Mouse (Mus musculus): Measurements from ENCODE around the gene Kcna2. TPM values are rescaled to one million over a fixed set of nuclear protein-coding genes. Genes with fewer than 3 reads are reported as not detected.
A peak's percentile ranks its signal among the peaks of the same experiment; 100 is the strongest.

Kcna2 gene
- total and polyA plus RNA-seq, 2 experiments from 2014 or later = 2.1 to 17.2 TPM

DNA sequence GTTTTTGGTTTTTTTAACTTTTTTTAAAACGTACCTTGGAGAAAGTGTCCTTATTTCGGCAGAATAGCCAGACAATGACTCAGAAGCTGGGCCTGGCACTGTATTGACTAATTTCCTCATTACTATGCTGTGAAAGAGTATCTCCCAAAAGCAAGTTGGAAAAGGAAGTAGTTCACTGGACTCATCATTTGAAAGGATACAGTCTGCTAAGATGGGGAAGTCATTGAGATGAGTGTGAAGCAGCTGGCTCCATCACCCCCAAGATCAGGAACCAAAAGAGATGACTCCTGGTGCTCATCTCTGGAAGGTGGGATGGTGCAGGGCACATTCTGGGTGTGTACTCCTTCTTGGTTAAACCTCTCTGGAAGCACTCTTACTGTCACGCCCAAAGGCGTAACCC lies 13.5 kb upstream of the Kcna2 start:
- no peak for ATAC-seq
- Histone ChIP-seq H3K9me3 (ENCODE audit: low read length) (no peaks in the 10 kb centered on the region), H3K27me3 (ENCODE audit: insufficient read depth, low read length) (no peaks in the 10 kb centered on the region), H3K9ac (replicated peaks; ENCODE audit: low read length) (no peak overlapping the region), H3K4me1 (ENCODE audit: insufficient read depth, low read length) (no peaks in the 10 kb centered on the region), H3K4me3 (ENCODE audit: low read length) (no peak overlapping the region), H3K27ac (no peak overlapping the region), H3K36me3 (ENCODE audit: insufficient read depth, low read length) (no peaks in the 10 kb centered on the region), H3K4me2 (ENCODE audit: low read depth, low read length) (no peak overlapping the region)
- 89% methylated on average over 4 of the region's 4 CpGs for WGBS
- DNase-seq (ENCODE audit: low spot score) = no peak
- no peak for TF ChIP-seq CTCF (IDR thresholded peaks at IDR 0.05; ENCODE audit: low read depth)

- DNase-seq (ENCODE audit: low spot score) = no peak
- WGBS = 66% methylated on average over 3 of the region's 3 CpGs
- no peak for ATAC-seq
Measured at GRCm38 (mm10) chr3:107088820-107089219, 12.1 kb upstream of the Kcna2 start.

DNA sequence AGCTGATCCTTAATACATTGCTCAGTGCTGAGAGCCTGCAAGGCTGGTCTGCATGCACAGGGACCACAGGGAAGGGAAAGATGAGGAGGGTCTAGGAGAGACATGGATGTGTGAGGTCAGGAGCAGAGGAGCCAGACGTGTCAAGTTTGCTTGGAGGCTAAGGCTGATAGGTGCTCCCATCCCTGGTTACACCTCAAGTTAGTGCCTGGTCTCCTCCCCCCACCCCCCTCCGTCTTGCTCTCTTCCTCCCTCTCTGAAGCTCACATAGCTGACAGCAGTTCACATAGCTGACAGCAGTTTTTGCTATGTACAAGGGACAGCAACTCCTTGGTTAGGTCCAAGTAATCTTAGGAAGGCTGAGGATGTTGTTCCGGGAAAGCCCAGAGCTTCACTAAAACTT lies 11.5 kb upstream of the Kcna2 start:
- ATAC-seq (no peak), DNase-seq (ENCODE audit: low spot score) (no peak)
- WGBS = 74% methylated on average over 3 of the region's 3 CpGs

More at GRCm38 (mm10) chr3:107088820-107089219, 12.1 kb upstream of the Kcna2 start:
- Histone ChIP-seq H3K9me3 (ENCODE audit: low read length) (no peaks in the 10 kb centered on the region), H3K4me1 (ENCODE audit: insufficient read depth, low read length) (no peaks in the 10 kb centered on the region), H3K27me3 (ENCODE audit: insufficient read depth, low read length) (no peaks in the 10 kb centered on the region), H3K27ac (no peak overlapping the region), H3K9ac (replicated peaks; ENCODE audit: low read length) (no peak overlapping the region), H3K4me2 (ENCODE audit: low read depth, low read length) (no peak overlapping the region), H3K4me3 (ENCODE audit: low read length) (no peak overlapping the region), H3K36me3 (ENCODE audit: insufficient read depth, low read length) (no peaks in the 10 kb centered on the region)
- no peak for TF ChIP-seq CTCF (IDR thresholded peaks at IDR 0.05; ENCODE audit: low read depth)

GRCm38 (mm10) chr3:107090001-107090400 lies 10.9 kb upstream of the Kcna2 start:
- H3K27ac ChIP-seq = no peak overlapping the region
- no peaks in the 10 kb centered on the region for H3K9me3 ChIP-seq (ENCODE audit: low read length)
- H3K9ac ChIP-seq (replicated peaks; ENCODE audit: low read length) = no peak overlapping the region
- no peak overlapping the region for H3K4me3 ChIP-seq (ENCODE audit: low read length)
- DNase-seq (ENCODE audit: low spot score) (no peak), ATAC-seq (no peak)
- H3K27me3 ChIP-seq (ENCODE audit: insufficient read depth, low read length) = no peaks in the 10 kb centered on the region
- H3K4me1 ChIP-seq (ENCODE audit: insufficient read depth, low read length) = no peaks in the 10 kb centered on the region
- 69% methylated on average over 7 of the region's 7 CpGs for whole genome bisulfite sequencing
- TF ChIP-seq CTCF (IDR thresholded peaks at IDR 0.05; ENCODE audit: low read depth) = no peak
- H3K36me3 ChIP-seq (ENCODE audit: insufficient read depth, low read length) = no peaks in the 10 kb centered on the region
- no peak overlapping the region for H3K4me2 ChIP-seq (ENCODE audit: low read depth, low read length)

More for the DNA sequence above, 11.5 kb upstream of the Kcna2 start:
- no peak overlapping the region for H3K4me2 ChIP-seq (ENCODE audit: low read depth, low read length)
- no peak overlapping the region for H3K9ac ChIP-seq (replicated peaks; ENCODE audit: low read length)
- no peaks in the 10 kb centered on the region for H3K4me1 ChIP-seq (ENCODE audit: insufficient read depth, low read length)
- H3K9me3 ChIP-seq (ENCODE audit: low read length) = no peaks in the 10 kb centered on the region
- TF ChIP-seq CTCF (IDR thresholded peaks at IDR 0.05; ENCODE audit: low read depth) = no peak
- H3K4me3 ChIP-seq (ENCODE audit: low read length) = no peak overlapping the region
- H3K27ac ChIP-seq = no peak overlapping the region
- H3K27me3 ChIP-seq (ENCODE audit: insufficient read depth, low read length) = no peaks in the 10 kb centered on the region
- no peaks in the 10 kb centered on the region for H3K36me3 ChIP-seq (ENCODE audit: insufficient read depth, low read length)

DNA sequence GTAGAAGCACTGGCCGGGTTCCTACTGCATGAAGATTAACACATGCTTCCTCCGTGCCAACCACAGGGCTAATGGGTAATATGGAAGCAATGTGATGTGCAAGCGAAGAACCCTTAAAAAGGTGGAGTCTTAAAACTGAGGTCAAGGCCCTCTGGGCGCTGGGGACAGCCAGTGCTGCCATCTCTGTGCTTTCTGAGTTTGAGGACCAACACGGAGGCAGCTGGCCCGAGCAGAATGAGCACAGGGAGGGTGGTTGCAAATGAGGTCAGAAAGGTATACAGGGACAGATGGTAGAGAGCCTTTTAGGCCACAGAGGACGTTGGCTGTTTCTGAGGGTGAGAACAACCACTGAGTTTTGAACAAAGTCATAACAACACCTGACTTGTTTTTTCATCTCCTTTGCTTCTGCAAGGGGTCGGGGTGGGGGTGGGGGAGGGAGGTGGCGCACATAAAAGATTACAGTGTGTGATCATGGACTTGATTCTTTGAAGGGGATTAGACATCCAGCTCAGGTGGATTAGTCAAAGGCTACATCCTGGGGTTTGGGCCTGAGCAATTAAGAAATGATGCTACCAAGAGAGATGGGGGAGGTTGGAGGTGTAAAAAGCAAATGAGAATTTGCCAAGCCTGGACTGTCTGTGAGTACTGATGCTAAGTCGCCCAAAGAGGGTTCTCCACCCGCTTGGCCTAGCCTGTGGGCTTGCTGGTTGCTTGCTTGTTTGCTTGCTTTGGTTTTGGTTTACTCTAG lies 10.4 kb upstream of the Kcna2 start:
- 67% methylated on average over 11 of the region's 11 CpGs for WGBS
- no peak overlapping the region for H3K9ac ChIP-seq (replicated peaks; ENCODE audit: low read length)
- TF ChIP-seq CTCF (IDR thresholded peaks at IDR 0.05; ENCODE audit: low read depth) = no peak
- DNase-seq (ENCODE audit: low spot score) (no peak), ATAC-seq (no peak)
- no peaks in the 10 kb centered on the region for H3K9me3 ChIP-seq (ENCODE audit: low read length)
- H3K27ac ChIP-seq = no peak overlapping the region
- H3K36me3 ChIP-seq (ENCODE audit: insufficient read depth, low read length) = no peaks in the 10 kb centered on the region
- H3K4me1 ChIP-seq (ENCODE audit: insufficient read depth, low read length) = no peaks in the 10 kb centered on the region
- H3K27me3 ChIP-seq (ENCODE audit: insufficient read depth, low read length) = no peaks in the 10 kb centered on the region
- H3K4me3 ChIP-seq (ENCODE audit: low read length) = no peak overlapping the region
- H3K4me2 ChIP-seq (ENCODE audit: low read depth, low read length) = no peak overlapping the region

- Histone ChIP-seq H3K4me1 (ENCODE audit: insufficient read depth, low read length) (no peaks in the 10 kb centered on the region), H3K9ac (replicated peaks; ENCODE audit: low read length) (no peak overlapping the region), H3K36me3 (ENCODE audit: insufficient read depth, low read length) (no peaks in the 10 kb centered on the region), H3K9me3 (ENCODE audit: low read length) (no peaks in the 10 kb centered on the region), H3K4me3 (ENCODE audit: low read length) (no peak overlapping the region), H3K27me3 (ENCODE audit: insufficient read depth, low read length) (no peaks in the 10 kb centered on the region), H3K27ac (no peak overlapping the region), H3K4me2 (ENCODE audit: low read depth, low read length) (no peak overlapping the region)
- 6% methylated on average over 4 of the region's 4 CpGs for whole genome bisulfite sequencing
- 0 out of 2 replicates have a peak, but pooled peaks have one; percentile 42 for ATAC-seq
- peak; percentile 98 for TF ChIP-seq CTCF (IDR thresholded peaks at IDR 0.05; ENCODE audit: low read depth)
- peak; percentile 82 for DNase-seq (ENCODE audit: low spot score)
Measured at GRCm38 (mm10) chr3:107094028-107094427, 6.9 kb upstream of the Kcna2 start.

- Histone ChIP-seq H3K4me2 (ENCODE audit: low read depth, low read length) (no peak overlapping the region), H3K4me3 (ENCODE audit: low read length) (no peak overlapping the region), H3K36me3 (ENCODE audit: insufficient read depth, low read length) (no peaks in the 10 kb centered on the region), H3K27ac (no peak overlapping the region), H3K27me3 (ENCODE audit: insufficient read depth, low read length) (no peaks in the 10 kb centered on the region), H3K4me1 (ENCODE audit: insufficient read depth, low read length) (peaks cover 10% of the 10 kb centered on the region; the same call in 1 of the 2 replicates), H3K9me3 (ENCODE audit: low read length) (no peaks in the 10 kb centered on the region), H3K9ac (replicated peaks; ENCODE audit: low read length) (no peak overlapping the region)
- ATAC-seq (no peak), DNase-seq (ENCODE audit: low spot score) (no peak)
- 57% methylated on average over 3 of the region's 3 CpGs for WGBS
- TF ChIP-seq CTCF (IDR thresholded peaks at IDR 0.05; ENCODE audit: low read depth) = peak; percentile 24; the same call in 1 of the 2 replicates
Measured at GRCm38 (mm10) chr3:107096269-107096731, 4.6 kb upstream of the Kcna2 start.

All from hindbrain, postnatal 0 days (tissue).